Mouse (Mus musculus) cerebellum, postnatal 36 days (tissue): Measurements from ENCODE around the gene Gm10719.
A peak's percentile ranks its signal among the peaks of the same experiment; 100 is the strongest.
"Not testable (repeated sequence)": the region's sequence is repeated elsewhere in the genome, so short reads cannot be mapped to it uniquely, and the experiment has no call there.

Experiments used
- DNase-seq, 2 experiments: peaks; one replicate each; pipeline ENCODE4 v3.0.0; 2021 to 2022; ENCODE audit warnings: mixed read lengths in 2 of 2

Gene Gm10719

GRCm38 (mm10) chr9:3025653-3026052, 8.4 kb downstream of the Gm10719 start:
- DNase-seq: peak; percentile 11 to 30

GRCm38 (mm10) chr9:3026136-3026535, 8.9 kb downstream of the Gm10719 start:
- not testable (repeated sequence) for DNase-seq

- not testable (repeated sequence) for DNase-seq
These were observed 9.5 kb downstream of the Gm10719 start for GRCm38 (mm10) chr9:3026741-3027140.

GRCm38 (mm10) chr9:3027200-3027599, 10.0 kb downstream of the Gm10719 start:
- DNase-seq: not testable (repeated sequence)

- not testable (repeated sequence) for DNase-seq
These were observed 12.2 kb downstream of the Gm10719 start for GRCm38 (mm10) chr9:3029276-3030000.

GRCm38 (mm10) chr9:3030677-3031318, 13.6 kb downstream of the Gm10719 start:
- not testable (repeated sequence) for DNase-seq

GRCm38 (mm10) chr9:3034299-3034698, 17.1 kb downstream of the Gm10719 start, which contains the start of gene Gm17535:
Gene Gm17535 (plus strand): TSS chr9:3034599.
- DNase-seq: not testable (repeated sequence)

GRCm38 (mm10) chr9:3036577-3036976, 19.4 kb downstream of the Gm10719 start, which contains the start of gene Gm10715:
Gene Gm10715 (plus strand): TSS chr9:3036877.
- not testable (repeated sequence) for DNase-seq

- DNase-seq: not testable (repeated sequence)
These were observed 21.0 kb downstream of the Gm10719 start for GRCm38 (mm10) chr9:3038161-3038560.
